Comparison of ENCODE assay signal across 9 mouse cellular contexts in genomic region chr3:15244999-15245398, GRCm38 (mm10).
DNase-seq lines count a peak whose midpoint lies in the region; ATAC-seq and TF ChIP-seq lines count a peak whose summit lies in the region.
"Had no signal": no experiment of that assay in that cellular context is flagged by ENCODE, and none has a peak within 500 bp of the region (broad histone marks: within the 10 kb centered on the region; RNA-seq: fewer than 3 reads in every experiment).

No protein-coding gene starts in this region.

- no peak overlapping the region for H3K9ac ChIP-seq in intestine, embryonic 14.5 days (ENCODE audit: low read length)
- no peak overlapping the region for H3K9ac ChIP-seq in intestine, embryonic 16.5 days (ENCODE audit: low read depth, low read length)
- no peak overlapping the region for H3K9ac ChIP-seq in hindbrain, embryonic 14.5 days
- H3K9ac ChIP-seq in neural tube, embryonic 12.5 days: no peak overlapping the region
- H3K9ac ChIP-seq: embryonic facial prominence, embryonic 12.5 days had no signal

- H3K4me1 ChIP-seq in intestine, embryonic 14.5 days (replicated peaks; ENCODE audit: control insufficient read depth, insufficient read depth, low read length): no peaks in the 10 kb centered on the region
- no peaks in the 10 kb centered on the region for H3K4me1 ChIP-seq in intestine, embryonic 16.5 days (ENCODE audit: control insufficient read depth, insufficient read depth, low read length)
- H3K4me1 ChIP-seq in G1E (ENCODE audit: insufficient read depth, low read depth, low read length): peaks cover 4% of the 10 kb centered on the region
- no peaks in the 10 kb centered on the region for H3K4me1 ChIP-seq in hindbrain, embryonic 14.5 days (replicated peaks; ENCODE audit: control insufficient read depth, insufficient read depth, low read length)
- H3K4me1 ChIP-seq in neural tube, embryonic 12.5 days: no peaks in the 10 kb centered on the region
- H3K4me1 ChIP-seq: embryonic facial prominence, embryonic 12.5 days had no signal

- H3K27me3 ChIP-seq in intestine, embryonic 14.5 days (replicated peaks; ENCODE audit: control insufficient read depth, insufficient read depth, low read length): no peaks in the 10 kb centered on the region
- H3K27me3 ChIP-seq in intestine, embryonic 16.5 days (replicated peaks; ENCODE audit: control insufficient read depth, insufficient read depth, low read length): no peaks in the 10 kb centered on the region
- no peaks in the 10 kb centered on the region for H3K27me3 ChIP-seq in G1E (ENCODE audit: insufficient read depth, low read length)
- H3K27me3 ChIP-seq in hindbrain, embryonic 14.5 days (ENCODE audit: control insufficient read depth, insufficient read depth, low read length): no peaks in the 10 kb centered on the region
- no peaks in the 10 kb centered on the region for H3K27me3 ChIP-seq in neural tube, embryonic 12.5 days (replicated peaks)
- H3K27me3 ChIP-seq: embryonic facial prominence, embryonic 12.5 days had no signal

- peak; percentile 51 for DNase-seq in intestine, embryonic 14.5 days (ENCODE audit: low spot score)
- DNase-seq in G1E (ENCODE audit: low spot score): no peak
- peak; percentile 40 to 41 for DNase-seq in cerebellum, postnatal 14 days
- peak; percentile 81 for DNase-seq in hindbrain, embryonic 14.5 days (ENCODE audit: low spot score)
- peak; percentile 62 to 68 for DNase-seq in left cerebral cortex, postnatal 14 days (ENCODE audit: low spot score in 2 of 2)
- DNase-seq in gastrocnemius, postnatal 10 days: no peak

- H3K4me2 ChIP-seq in intestine, embryonic 14.5 days (ENCODE audit: low read length): no peak overlapping the region
- no peak overlapping the region for H3K4me2 ChIP-seq in intestine, embryonic 16.5 days (ENCODE audit: low read depth, low read length)
- no peak overlapping the region for H3K4me2 ChIP-seq in hindbrain, embryonic 14.5 days (replicated peaks)
- no peak overlapping the region for H3K4me2 ChIP-seq in neural tube, embryonic 12.5 days (replicated peaks)
- H3K4me2 ChIP-seq: embryonic facial prominence, embryonic 12.5 days had no signal

- no peaks in the 10 kb centered on the region for H3K36me3 ChIP-seq in intestine, embryonic 14.5 days (ENCODE audit: control insufficient read depth, insufficient read depth, low read length)
- no peaks in the 10 kb centered on the region for H3K36me3 ChIP-seq in intestine, embryonic 16.5 days (ENCODE audit: control insufficient read depth, insufficient read depth, low read length)
- no peaks in the 10 kb centered on the region for H3K36me3 ChIP-seq in G1E (replicated peaks)
- no peaks in the 10 kb centered on the region for H3K36me3 ChIP-seq in hindbrain, embryonic 14.5 days (replicated peaks; ENCODE audit: control insufficient read depth, insufficient read depth)
- H3K36me3 ChIP-seq in neural tube, embryonic 12.5 days: no peaks in the 10 kb centered on the region
- H3K36me3 ChIP-seq: embryonic facial prominence, embryonic 12.5 days had no signal

- 23% methylated on average over 6 of the region's 6 CpGs for WGBS in intestine, embryonic 14.5 days
- 23% methylated on average over 6 of the region's 6 CpGs for WGBS in intestine, embryonic 16.5 days
- 30% methylated on average over 6 of the region's 6 CpGs for WGBS in hindbrain, embryonic 14.5 days
- WGBS in neural tube, embryonic 12.5 days: 32% methylated on average over 6 of the region's 6 CpGs

- no peak overlapping the region for H3K4me3 ChIP-seq in intestine, embryonic 14.5 days (ENCODE audit: low read depth, low read length)
- no peak overlapping the region for H3K4me3 ChIP-seq in intestine, embryonic 16.5 days (ENCODE audit: low read length)
- no peak overlapping the region for H3K4me3 ChIP-seq in G1E (ENCODE audit: low read depth, low read length)
- no peak overlapping the region for H3K4me3 ChIP-seq in hindbrain, embryonic 14.5 days (replicated peaks; ENCODE audit: low read length)
- H3K4me3 ChIP-seq in neural tube, embryonic 12.5 days: no peak overlapping the region
- H3K4me3 ChIP-seq: embryonic facial prominence, embryonic 12.5 days had no signal

- ATAC-seq in intestine, embryonic 14.5 days (replicated peaks; ENCODE audit: low FRiP score, low TSS enrichment, low read depth): 0 out of 2 replicates have a peak, but pooled peaks have one; percentile 27
- no peak for ATAC-seq in intestine, embryonic 16.5 days
- peak; percentile 54; the same call in 1 of the 2 replicates for ATAC-seq in G1E (ENCODE audit: extremely low read depth, insufficient number of reproducible peaks, low FRiP score, poor library complexity, severe bottlenecking)
- 0 out of 2 replicates have a peak, but pooled peaks have one; percentile 53 for ATAC-seq in hindbrain, embryonic 14.5 days (ENCODE audit: low FRiP score)
- ATAC-seq in neural tube, embryonic 12.5 days (ENCODE audit: low FRiP score, low read depth): peak; percentile 33; the same call in 1 of the 2 replicates

- no peaks in the 10 kb centered on the region for H3K9me3 ChIP-seq in intestine, embryonic 14.5 days (ENCODE audit: control insufficient read depth, low read length)
- no peaks in the 10 kb centered on the region for H3K9me3 ChIP-seq in intestine, embryonic 16.5 days (ENCODE audit: control insufficient read depth, low read length)
- H3K9me3 ChIP-seq in G1E (replicated peaks): no peaks in the 10 kb centered on the region
- H3K9me3 ChIP-seq in hindbrain, embryonic 14.5 days (ENCODE audit: control insufficient read depth, low read length): no peaks in the 10 kb centered on the region
- H3K9me3 ChIP-seq in neural tube, embryonic 12.5 days: no peaks in the 10 kb centered on the region
- H3K9me3 ChIP-seq: embryonic facial prominence, embryonic 12.5 days had no signal

- no peak overlapping the region for H3K27ac ChIP-seq in intestine, embryonic 14.5 days (ENCODE audit: low read depth)
- no peak overlapping the region for H3K27ac ChIP-seq in intestine, embryonic 16.5 days (ENCODE audit: low read length)
- no peak overlapping the region for H3K27ac ChIP-seq in hindbrain, embryonic 14.5 days
- H3K27ac ChIP-seq in neural tube, embryonic 12.5 days: no peak overlapping the region
- H3K27ac ChIP-seq: embryonic facial prominence, embryonic 12.5 days had no signal

- intact Hi-C loops in left cerebral cortex, postnatal 14 days (cut with DNase I): loop anchor here (5.0 kb wide), 2 partner anchors 373 to 568 kb away; no protein-coding TSS in a partner anchor

- peak; percentile 52 for TF ChIP-seq CTCF in G1E (IDR thresholded peaks at IDR 0.05; ENCODE audit: low read depth, low read length)

Comparison
In these comparisons a context has a peak if more than half of its experiments do, and no peak if none do; other contexts are left out.
1. DNase-seq: peak in intestine, embryonic 14.5 days (single experiment), cerebellum, postnatal 14 days (2 of 2), hindbrain, embryonic 14.5 days (single experiment) and left cerebral cortex, postnatal 14 days (2 of 2); none in G1E (single experiment) and gastrocnemius, postnatal 10 days (single experiment).